Mouse (Mus musculus): ENCODE data around the gene Abcb10. TPM values are rescaled to one million over a fixed set of nuclear protein-coding genes. Genes with fewer than 3 reads are reported as not detected.
"Not testable (repeated sequence)": the region's sequence is repeated elsewhere in the genome, so short reads cannot be mapped to it uniquely, and the experiment has no call there.

Gene Abcb10
- polyA plus RNA-seq, 1 experiment from 2014 or later: 16.4 TPM

DNA sequence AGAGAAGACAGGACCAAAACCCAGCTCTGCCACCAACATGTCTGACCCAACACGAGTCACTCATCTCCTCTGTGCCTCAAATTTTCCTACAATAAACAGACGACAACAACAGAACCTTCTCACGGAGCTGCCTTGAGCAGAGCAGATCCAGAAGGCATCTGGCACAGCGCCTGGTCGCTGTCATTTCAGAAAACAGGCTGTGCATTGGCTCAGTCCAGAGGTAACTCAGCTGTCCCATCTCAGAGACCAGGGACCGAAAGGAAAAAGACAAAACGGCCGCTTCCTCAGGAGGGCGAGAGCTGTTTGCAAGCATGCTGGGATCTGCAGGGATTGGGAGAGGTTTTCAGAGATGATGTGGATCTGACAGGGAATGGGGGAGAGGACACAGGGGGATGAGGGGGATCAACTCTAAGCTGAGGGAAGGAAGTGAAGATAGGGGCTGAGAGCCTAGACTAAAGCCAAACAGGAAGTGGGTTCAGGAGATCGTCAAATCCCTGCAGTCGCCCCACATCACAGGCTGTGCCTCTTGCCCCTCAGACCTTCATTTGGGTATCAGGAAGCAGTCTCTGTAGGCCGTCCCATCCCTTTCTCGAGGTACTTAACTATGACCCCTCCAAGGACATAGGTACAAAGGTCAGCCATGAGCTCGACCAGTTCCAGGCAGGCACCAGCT is 4.6 kb downstream of the Abcb10 start:
- no peak overlapping the region for H3K9ac ChIP-seq (replicated peaks)
- no peaks in the 10 kb centered on the region for H3K36me3 ChIP-seq
- peaks cover 23% of the 10 kb centered on the region for H3K4me1 ChIP-seq
- H3K27ac ChIP-seq (replicated peaks): no peak overlapping the region
- H3K4me3 ChIP-seq (replicated peaks): no peak overlapping the region
- no peaks in the 10 kb centered on the region for H3K27me3 ChIP-seq (replicated peaks)
- H3K4me2 ChIP-seq: no peak overlapping the region
- 73% methylated on average over 14 of the region's 14 CpGs for WGBS
- no peaks in the 10 kb centered on the region for H3K9me3 ChIP-seq (replicated peaks)
- no peak for ATAC-seq (ENCODE audit: low FRiP score)

DNA sequence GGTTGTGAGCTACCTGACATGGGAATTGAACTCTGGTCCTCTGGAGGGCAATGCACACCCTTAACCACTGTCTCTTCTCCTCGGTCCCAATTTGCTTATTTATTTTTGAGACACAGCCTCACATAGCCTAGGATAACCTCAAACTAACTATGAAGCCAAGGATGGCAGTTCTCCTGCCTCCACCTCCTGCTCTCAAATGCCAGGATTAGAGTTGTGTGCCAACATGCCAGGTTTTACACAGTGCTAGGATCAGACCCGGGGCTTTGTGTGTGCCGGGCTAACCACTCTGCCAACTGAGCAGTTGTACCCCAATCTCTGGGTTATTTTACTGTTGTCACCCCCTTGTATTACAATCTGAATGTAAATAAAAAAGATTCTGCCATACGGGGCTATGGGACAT is 5.4 kb downstream of the Abcb10 start:
- Histone ChIP-seq H3K36me3 (no peaks in the 10 kb centered on the region), H3K4me2 (no peak overlapping the region), H3K9me3 (replicated peaks) (no peaks in the 10 kb centered on the region), H3K9ac (replicated peaks) (no peak overlapping the region), H3K27me3 (replicated peaks) (no peaks in the 10 kb centered on the region), H3K4me1 (peaks cover 20% of the 10 kb centered on the region), H3K27ac (replicated peaks) (no peak overlapping the region), H3K4me3 (replicated peaks) (no peak overlapping the region)
- ATAC-seq (ENCODE audit: low FRiP score): no peak
- WGBS: 93% methylated on average over 4 of the region's 4 CpGs

DNA sequence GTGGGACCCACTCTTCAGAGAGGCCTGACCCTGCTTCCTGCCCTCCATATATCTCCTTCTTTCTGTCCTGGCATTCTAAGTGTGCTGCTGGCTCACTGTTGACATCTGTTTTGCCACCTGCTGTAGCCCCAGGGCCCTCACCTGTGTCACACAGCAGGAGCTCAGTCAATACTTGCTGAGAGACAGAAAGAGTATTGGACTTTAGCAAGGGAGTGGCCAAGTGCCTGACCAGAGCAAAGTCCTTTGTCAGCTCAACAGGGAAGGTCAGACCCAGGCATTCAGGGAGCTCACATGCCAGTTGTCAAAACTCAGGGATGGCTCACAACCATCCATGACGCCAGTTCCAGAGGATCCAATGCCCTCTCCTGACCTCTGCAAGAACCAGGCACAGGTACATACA is 9.4 kb downstream of the Abcb10 start:
- Histone ChIP-seq H3K27ac (replicated peaks) (no peak overlapping the region), H3K9ac (replicated peaks) (no peak overlapping the region), H3K4me3 (replicated peaks) (no peak overlapping the region), H3K4me1 (no peaks in the 10 kb centered on the region), H3K36me3 (peaks cover 13% of the 10 kb centered on the region), H3K27me3 (replicated peaks) (no peaks in the 10 kb centered on the region), H3K9me3 (replicated peaks) (no peaks in the 10 kb centered on the region), H3K4me2 (no peak overlapping the region)
- ATAC-seq (ENCODE audit: low FRiP score): no peak
- 100% methylated on average over 1 of the region's 1 CpGs for WGBS

GRCm38 (mm10) chr8:123966896-123967295 is 16.0 kb downstream of the Abcb10 start:
- WGBS: 69% methylated on average over 2 of the region's 2 CpGs
- H3K9me3 ChIP-seq (replicated peaks): no peaks in the 10 kb centered on the region
- H3K4me2 ChIP-seq: no peak overlapping the region

DNA sequence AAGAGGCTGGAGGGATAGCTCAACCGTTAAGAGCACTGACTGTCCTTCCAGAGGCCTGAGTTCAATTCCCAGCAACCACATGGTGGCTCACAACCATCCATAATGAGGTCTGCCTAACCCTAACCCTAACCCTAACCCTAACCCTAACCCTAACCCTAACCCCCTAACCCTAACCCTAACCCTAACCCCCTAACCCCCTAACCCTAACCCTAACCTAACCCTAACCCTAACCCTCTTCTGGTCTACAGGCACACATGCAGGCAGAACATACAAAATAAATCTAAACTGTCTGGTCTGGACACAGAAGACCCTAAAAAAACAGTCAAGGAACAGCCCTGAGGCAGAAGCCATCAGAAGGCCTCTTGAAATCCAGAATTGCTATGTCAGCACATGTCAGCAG is 21.6 kb downstream of the Abcb10 start:
- Histone ChIP-seq H3K4me2 (no peak overlapping the region), H3K9ac (replicated peaks) (no peak overlapping the region), H3K4me1 (no peaks in the 10 kb centered on the region), H3K27ac (replicated peaks) (no peak overlapping the region), H3K4me3 (replicated peaks) (no peak overlapping the region), H3K9me3 (replicated peaks) (no peaks in the 10 kb centered on the region), H3K27me3 (replicated peaks) (no peaks in the 10 kb centered on the region), H3K36me3 (peaks cover 63% of the 10 kb centered on the region)
- 68% methylated on average over 1 of the region's 1 CpGs for WGBS
- no peak for ATAC-seq (ENCODE audit: low FRiP score)

More at GRCm38 (mm10) chr8:123966896-123967295, 16.0 kb downstream of the Abcb10 start:
- no peak overlapping the region for H3K9ac ChIP-seq (replicated peaks)
- H3K27me3 ChIP-seq (replicated peaks): no peaks in the 10 kb centered on the region
- H3K4me1 ChIP-seq: no peaks in the 10 kb centered on the region
- H3K27ac ChIP-seq (replicated peaks): no peak overlapping the region
- no peak overlapping the region for H3K4me3 ChIP-seq (replicated peaks)
- H3K36me3 ChIP-seq: peaks cover 51% of the 10 kb centered on the region
- ATAC-seq (ENCODE audit: low FRiP score): no peak

- H3K4me1 ChIP-seq; H3K27me3 ChIP-seq (replicated peaks); H3K9me3 ChIP-seq (replicated peaks); H3K27ac ChIP-seq (replicated peaks); H3K9ac ChIP-seq (replicated peaks); ATAC-seq (ENCODE audit: low FRiP score); H3K4me3 ChIP-seq (replicated peaks); H3K4me2 ChIP-seq: not testable (repeated sequence)
- WGBS: 85% methylated on average over 5 of the region's 5 CpGs
- H3K36me3 ChIP-seq: peaks cover 64% of the 10 kb centered on the region
Measured at GRCm38 (mm10) chr8:123960556-123960955, 22.4 kb downstream of the Abcb10 start.

- no peaks in the 10 kb centered on the region for H3K27me3 ChIP-seq (replicated peaks)
- no peak for ATAC-seq (ENCODE audit: low FRiP score)
- H3K36me3 ChIP-seq: peaks cover 67% of the 10 kb centered on the region
Measured at GRCm38 (mm10) chr8:123960056-123960455, 22.9 kb downstream of the Abcb10 start.

DNA sequence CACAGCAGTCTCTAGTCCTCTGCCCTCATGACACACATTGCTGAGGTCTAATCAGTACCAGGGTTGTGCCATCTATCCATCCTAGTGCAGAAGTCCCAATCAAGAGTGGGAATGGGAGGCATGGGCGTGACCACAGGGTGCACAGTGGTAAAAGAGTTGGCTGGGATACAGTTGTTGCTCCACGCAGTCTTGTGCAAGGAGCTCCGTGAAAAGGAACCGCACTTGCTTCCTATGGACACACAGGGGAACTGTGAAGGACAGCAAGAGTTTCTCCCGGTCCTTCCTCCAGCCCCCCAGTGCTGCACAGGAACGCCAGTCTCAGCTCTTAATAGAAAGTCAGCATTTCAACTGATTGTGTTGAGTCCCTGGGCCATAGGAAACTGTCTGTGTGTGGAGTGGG is 23.4 kb downstream of the Abcb10 start:
- 97% methylated on average over 6 of the region's 6 CpGs for WGBS
- no peak for ATAC-seq (ENCODE audit: low FRiP score)

More at GRCm38 (mm10) chr8:123960056-123960455, 22.9 kb downstream of the Abcb10 start:
- WGBS: 89% methylated on average over 9 of the region's 9 CpGs
- H3K9ac ChIP-seq (replicated peaks): no peak overlapping the region
- no peaks in the 10 kb centered on the region for H3K4me1 ChIP-seq
- no peak overlapping the region for H3K4me2 ChIP-seq
- H3K4me3 ChIP-seq (replicated peaks): no peak overlapping the region
- no peak overlapping the region for H3K27ac ChIP-seq (replicated peaks)
- no peaks in the 10 kb centered on the region for H3K9me3 ChIP-seq (replicated peaks)

DNA sequence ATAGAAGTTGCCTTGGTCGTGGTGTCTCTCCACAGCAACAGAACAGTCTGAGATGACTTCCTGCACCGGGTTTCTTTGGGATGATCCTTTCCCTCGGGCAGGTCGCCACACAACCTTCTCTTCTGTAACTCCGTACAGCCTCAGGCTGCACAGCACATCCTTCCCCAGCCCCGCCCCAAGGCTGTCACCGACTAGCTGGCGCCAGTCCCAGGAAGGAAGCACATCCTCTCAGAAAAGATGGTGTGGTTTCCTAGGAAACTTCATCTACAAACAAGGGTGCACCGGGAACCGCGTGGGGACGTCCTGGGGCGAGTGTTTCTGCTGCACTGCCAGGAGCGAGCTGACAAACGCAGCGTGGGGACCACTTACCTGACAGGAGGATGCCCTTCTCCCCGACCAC is 24.8 kb downstream of the Abcb10 start:
- no peak overlapping the region for H3K27ac ChIP-seq (replicated peaks)
- 82% methylated on average over 17 of the region's 17 CpGs for WGBS
- no peak overlapping the region for H3K4me3 ChIP-seq (replicated peaks)
- no peaks in the 10 kb centered on the region for H3K9me3 ChIP-seq (replicated peaks)
- no peak overlapping the region for H3K9ac ChIP-seq (replicated peaks)
- no peak overlapping the region for H3K4me2 ChIP-seq
- no peaks in the 10 kb centered on the region for H3K27me3 ChIP-seq (replicated peaks)
- no peaks in the 10 kb centered on the region for H3K4me1 ChIP-seq
- peaks cover 66% of the 10 kb centered on the region for H3K36me3 ChIP-seq
- no peak for ATAC-seq (ENCODE audit: low FRiP score)

More for the DNA sequence above, 23.4 kb downstream of the Abcb10 start:
- Histone ChIP-seq H3K4me1 (no peaks in the 10 kb centered on the region), H3K27ac (replicated peaks) (no peak overlapping the region), H3K9ac (replicated peaks) (no peak overlapping the region), H3K36me3 (peaks cover 67% of the 10 kb centered on the region), H3K4me2 (no peak overlapping the region), H3K27me3 (replicated peaks) (no peaks in the 10 kb centered on the region), H3K4me3 (replicated peaks) (no peak overlapping the region), H3K9me3 (replicated peaks) (no peaks in the 10 kb centered on the region)

- no peak overlapping the region for H3K4me2 ChIP-seq
- H3K36me3 ChIP-seq: peaks cover 56% of the 10 kb centered on the region
- no peak for ATAC-seq (ENCODE audit: low FRiP score)
- no peaks in the 10 kb centered on the region for H3K9me3 ChIP-seq (replicated peaks)
- no peak overlapping the region for H3K4me3 ChIP-seq (replicated peaks)
- no peak overlapping the region for H3K27ac ChIP-seq (replicated peaks)
- no peaks in the 10 kb centered on the region for H3K27me3 ChIP-seq (replicated peaks)
- 94% methylated on average over 8 of the region's 8 CpGs for WGBS
- no peak overlapping the region for H3K9ac ChIP-seq (replicated peaks)
- H3K4me1 ChIP-seq: peaks cover 9% of the 10 kb centered on the region
Measured at GRCm38 (mm10) chr8:123954246-123954645, 28.7 kb downstream of the Abcb10 start.

DNA sequence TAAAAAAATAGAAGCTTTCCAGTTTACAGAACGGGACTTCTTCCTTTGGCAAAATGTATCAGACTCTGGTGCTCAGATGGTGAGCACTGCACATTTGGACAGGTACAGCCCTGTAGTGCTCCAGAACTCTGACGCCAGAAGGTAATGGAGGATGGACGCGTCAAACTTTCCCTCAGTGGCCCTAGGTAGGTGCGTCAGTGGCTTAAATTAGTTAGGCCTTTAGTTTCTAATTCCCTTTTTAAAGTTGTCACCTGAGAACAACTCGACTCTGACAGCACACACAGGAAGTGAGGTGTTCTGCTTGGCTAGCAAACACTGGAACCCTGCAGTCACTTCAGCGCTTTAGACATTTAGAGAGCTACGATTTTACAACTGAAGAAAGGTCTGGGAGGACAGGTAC is 29.2 kb downstream of the Abcb10 start:
- ATAC-seq (ENCODE audit: low FRiP score): no peak

DNA sequence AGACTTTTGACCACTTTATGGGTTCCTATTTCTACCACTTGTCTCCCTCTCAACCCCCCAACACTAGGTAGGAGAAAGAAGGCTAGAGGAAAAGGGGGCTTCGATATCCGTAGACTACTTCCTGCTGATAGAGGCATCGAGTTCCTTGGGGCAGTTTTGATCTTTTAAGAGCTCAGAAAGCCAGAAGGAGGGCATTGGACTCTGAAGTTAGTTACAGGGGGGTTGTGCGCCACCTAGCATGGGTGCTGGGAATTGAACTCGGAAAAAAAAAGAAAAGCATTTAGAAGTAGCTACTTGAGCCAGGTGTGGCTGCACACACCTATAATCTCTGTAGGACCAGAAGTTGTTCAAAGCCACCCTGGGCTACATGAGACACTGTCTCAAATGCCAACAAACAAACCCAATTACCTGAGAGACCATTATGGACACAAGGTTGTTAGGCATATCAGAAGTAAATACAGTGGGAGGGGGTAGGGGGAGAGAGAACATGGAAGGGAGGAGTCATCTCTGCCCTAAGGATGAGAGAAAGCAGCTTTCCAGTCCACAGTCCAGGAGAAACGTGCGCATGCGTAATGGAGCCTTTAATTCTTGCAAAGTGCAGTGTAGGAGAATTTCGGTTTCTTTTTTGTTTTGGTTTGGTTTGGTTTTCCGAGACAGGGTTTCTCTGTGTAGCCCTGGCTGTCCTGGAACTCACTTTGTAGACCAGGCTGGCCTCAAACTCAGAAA is 32.7 kb downstream of the Abcb10 start:
- H3K4me1 ChIP-seq: peaks cover 16% of the 10 kb centered on the region
- H3K9me3 ChIP-seq (replicated peaks): no peaks in the 10 kb centered on the region
- ATAC-seq (ENCODE audit: low FRiP score): 0 out of 2 replicates have a peak, but pooled peaks have one; percentile 9
- H3K27ac ChIP-seq (replicated peaks): peak overlapping the region; percentile 89; the same call in 1 of the 2 replicates
- H3K27me3 ChIP-seq (replicated peaks): no peaks in the 10 kb centered on the region
- H3K36me3 ChIP-seq: peaks cover 35% of the 10 kb centered on the region
- H3K4me2 ChIP-seq: peak overlapping the region; percentile 94
- H3K4me3 ChIP-seq (replicated peaks): peak overlapping the region; percentile 87
- peak overlapping the region; percentile 92 for H3K9ac ChIP-seq (replicated peaks)
- 38% methylated on average over 10 of the region's 10 CpGs for WGBS

More for the DNA sequence above, 29.2 kb downstream of the Abcb10 start:
- WGBS: 89% methylated on average over 8 of the region's 8 CpGs
- Histone ChIP-seq H3K9ac (replicated peaks) (no peak overlapping the region), H3K4me1 (peaks cover 9% of the 10 kb centered on the region), H3K27ac (replicated peaks) (no peak overlapping the region), H3K9me3 (replicated peaks) (no peaks in the 10 kb centered on the region), H3K27me3 (replicated peaks) (no peaks in the 10 kb centered on the region), H3K4me3 (replicated peaks) (no peak overlapping the region), H3K4me2 (no peak overlapping the region), H3K36me3 (peaks cover 52% of the 10 kb centered on the region)
